Mouse (Mus musculus) Muller cell, postnatal 12 days (primary cell): Measurements from ENCODE around the gene Cep135.

Source experiments
- DNase-seq: peaks from one replicate; pipeline ENCODE4 v3.0.0-alpha.2; 2015; ENCODE audit errors: inconsistent ontology term

Gene Cep135

GRCm38 (mm10) chr5:76588551-76589283, at the start of gene Cep135:
Cep135 (plus strand) TSS chr5:76588698.
- peak; percentile 91 for DNase-seq

- peak; percentile 70 for DNase-seq
Observed at GRCm38 (mm10) chr5:76540181-76540580, 48.3 kb upstream of the Cep135 start.

- DNase-seq = peak; percentile 18
Observed at GRCm38 (mm10) chr5:76540842-76541241, 47.7 kb upstream of the Cep135 start.

GRCm38 (mm10) chr5:76543200-76543599, 45.3 kb upstream of the Cep135 start:
- no peak for DNase-seq

- no peak for DNase-seq
Observed at GRCm38 (mm10) chr5:76550426-76550825, 38.1 kb upstream of the Cep135 start.

- DNase-seq = peak; percentile 35
Observed at GRCm38 (mm10) chr5:76565321-76565720, 23.2 kb upstream of the Cep135 start.

- no peak for DNase-seq
Observed at GRCm38 (mm10) chr5:76574251-76574650, 14.2 kb upstream of the Cep135 start.

- no peak for DNase-seq
Observed at GRCm38 (mm10) chr5:76577026-76577425, 11.5 kb upstream of the Cep135 start.

- no peak for DNase-seq
Observed at GRCm38 (mm10) chr5:76585378-76585777, 3.1 kb upstream of the Cep135 start.

GRCm38 (mm10) chr5:76589311-76589710, 813 bp downstream of the Cep135 start:
- DNase-seq = peak; percentile 20

GRCm38 (mm10) chr5:76590009-76590408, 1.5 kb downstream of the Cep135 start:
- no peak for DNase-seq

GRCm38 (mm10) chr5:76591885-76592284, 3.4 kb downstream of the Cep135 start:
- DNase-seq = no peak

- DNase-seq = no peak
Observed at GRCm38 (mm10) chr5:76609702-76610370, 21.3 kb downstream of the Cep135 start.

- DNase-seq = no peak
Observed at GRCm38 (mm10) chr5:76612867-76613499, 24.5 kb downstream of the Cep135 start.

GRCm38 (mm10) chr5:76615276-76615675, 26.8 kb downstream of the Cep135 start:
- DNase-seq = no peak

GRCm38 (mm10) chr5:76616196-76616747, 27.8 kb downstream of the Cep135 start:
- no peak for DNase-seq

- DNase-seq = no peak
Observed at GRCm38 (mm10) chr5:76618750-76619149, 30.3 kb downstream of the Cep135 start.

GRCm38 (mm10) chr5:76623759-76624158, 35.3 kb downstream of the Cep135 start:
- no peak for DNase-seq

- DNase-seq = no peak
Observed at GRCm38 (mm10) chr5:76627770-76628169, 39.3 kb downstream of the Cep135 start.

- DNase-seq = no peak
Observed at GRCm38 (mm10) chr5:76634012-76634411, 45.5 kb downstream of the Cep135 start.

GRCm38 (mm10) chr5:76635592-76635991, 47.1 kb downstream of the Cep135 start:
- no peak for DNase-seq

GRCm38 (mm10) chr5:76642076-76642475, 53.6 kb downstream of the Cep135 start:
- no peak for DNase-seq
